Mouse (Mus musculus) lung, adult 2 months (tissue): ENCODE measurements at regions not wholly inside any gene's neighbourhood (a gene's known extent, or its start where the extent isn't known, plus 50 kb on each side); places are given as distances from the start of the nearest gene placed in this dataset.

Experiments
- CTCF ChIP-seq: fragments of 200-500 bp; IDR thresholded peaks from 2 replicates; pipeline ENCODE4 v1.5.1; 2011; ENCODE audit warnings: mild to moderate bottlenecking, low read length, control low read depth; ENCODE audit not compliant: insufficient read depth
- POLR2A ChIP-seq: fragments of 200-500 bp; IDR thresholded peaks from 2 replicates; pipeline ENCODE4 v1.6.1; 2011; ENCODE audit warnings: low read depth, mild to moderate bottlenecking, control low read depth, low read length, borderline replicate concordance; ENCODE audit errors: extremely low read depth

DNA sequence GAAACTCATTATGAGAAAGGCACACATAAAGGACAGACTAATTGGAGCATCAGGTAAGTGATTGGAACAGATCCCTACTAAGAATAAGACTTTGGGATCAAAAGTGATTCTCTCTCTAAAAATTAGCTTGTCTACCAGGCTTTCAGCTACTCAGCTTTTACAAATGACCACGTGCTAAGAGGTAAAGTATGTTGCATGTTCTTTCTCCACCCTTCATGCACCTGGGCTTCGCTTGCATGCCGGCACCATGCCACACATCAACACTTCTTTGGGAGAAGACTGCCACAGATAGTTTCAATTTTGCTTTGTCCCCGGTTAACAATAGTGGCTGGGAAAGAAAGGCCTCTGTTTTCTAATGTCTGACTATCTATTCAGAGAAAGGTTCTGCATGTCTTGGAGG lies 1367.9 kb upstream of the A1bg start:
- TF ChIP-seq POLR2A (no peak), CTCF (no peak)
